ENCODE assay signal across 19 mouse cellular contexts in the genomic region with DNA sequence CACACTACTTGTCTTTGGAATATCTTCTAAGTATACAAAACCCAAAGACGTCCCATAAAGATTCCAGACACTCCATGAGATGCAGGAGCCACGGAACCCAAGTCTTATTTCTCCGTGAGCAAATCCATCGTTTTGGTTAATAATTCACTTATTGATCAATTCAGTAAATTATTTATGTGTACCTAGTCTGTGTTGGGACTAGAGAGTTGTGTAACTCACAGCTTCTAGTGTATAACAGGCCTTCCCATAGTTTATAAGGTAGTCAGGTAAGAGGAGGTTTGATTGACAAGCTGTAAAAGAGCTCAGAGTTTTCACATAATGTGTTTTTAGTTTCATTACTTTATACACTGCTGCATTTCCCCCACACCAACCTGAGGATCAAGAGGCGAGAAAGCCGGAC. TPM values are rescaled to one million over a fixed set of nuclear protein-coding genes. Genes with fewer than 3 reads are reported as not detected.
A peak's percentile ranks its signal among the peaks of the same experiment; 100 is the strongest.
DNase-seq lines count a peak whose midpoint lies in the region; ATAC-seq and TF ChIP-seq lines count a peak whose summit lies in the region.
"Had no signal": no experiment of that assay in that cellular context is flagged by ENCODE, and none has a peak within 500 bp of the region (broad histone marks: within the 10 kb centered on the region; RNA-seq: fewer than 3 reads in every experiment).

No protein-coding gene starts in this region.

- H3K36me3 ChIP-seq in liver, adult 2 months (ENCODE audit: control insufficient read depth, insufficient read depth, low read length) = peaks cover 3% of the 10 kb centered on the region; the same call in 1 of the 2 replicates
- H3K36me3 ChIP-seq in liver, embryonic 13.5 days = peaks cover 7% of the 10 kb centered on the region; the same call in 1 of the 2 replicates
- H3K36me3 ChIP-seq in liver, embryonic 16.5 days (ENCODE audit: control insufficient read depth, insufficient read depth) = peaks cover 3% of the 10 kb centered on the region; the same call in 1 of the 2 replicates
- H3K36me3 ChIP-seq: embryonic facial prominence, embryonic 10.5 days; embryonic facial prominence, embryonic 12.5 days; forebrain, embryonic 15.5 days had no signal

- TF ChIP-seq POLR2A in liver, adult 2 months (IDR thresholded peaks at IDR 0.05; ENCODE audit: extremely low read depth, insufficient read depth, low read length) = no peak

- no peak for TF ChIP-seq CTCF in liver, adult 2 months (IDR thresholded peaks at IDR 0.05; ENCODE audit: low read depth, low read length)

- H3K4me2 ChIP-seq in liver, embryonic 13.5 days = no peak overlapping the region
- H3K4me2 ChIP-seq in liver, embryonic 16.5 days (ENCODE audit: low read depth, low read length) = no peak overlapping the region
- H3K4me2 ChIP-seq: embryonic facial prominence, embryonic 12.5 days; forebrain, embryonic 13.5 days; forebrain, embryonic 15.5 days had no signal

- WGBS in liver, adult 2 months = 26% methylated on average over 6 of the region's 6 CpGs
- 49% methylated on average over 6 of the region's 6 CpGs for WGBS in liver, embryonic 13.5 days (ENCODE audit: insufficient replicate concordance)
- 50% methylated on average over 6 of the region's 6 CpGs for WGBS in liver, embryonic 16.5 days (ENCODE audit: insufficient replicate concordance)

- H3K4me3 ChIP-seq in liver, adult 2 months (ENCODE audit: insufficient read depth, low read depth, low read length) = no peak overlapping the region; the same call in 1 of the 2 replicates
- H3K4me3 ChIP-seq in liver, embryonic 13.5 days (replicated peaks) = no peak overlapping the region
- H3K4me3 ChIP-seq in liver, embryonic 16.5 days (ENCODE audit: low read depth, low read length) = no peak overlapping the region
- H3K4me3 ChIP-seq: embryonic facial prominence, embryonic 10.5 days; embryonic facial prominence, embryonic 12.5 days; forebrain, embryonic 13.5 days; forebrain, embryonic 15.5 days had no signal

- no peaks in the 10 kb centered on the region for H3K27me3 ChIP-seq in liver, adult 2 months (ENCODE audit: control insufficient read depth, insufficient read depth, low read length)
- no peaks in the 10 kb centered on the region for H3K27me3 ChIP-seq in liver, embryonic 13.5 days
- H3K27me3 ChIP-seq in liver, embryonic 16.5 days (ENCODE audit: control insufficient read depth, insufficient read depth, low read depth, low read length) = no peaks in the 10 kb centered on the region
- H3K27me3 ChIP-seq: embryonic facial prominence, embryonic 12.5 days; forebrain, embryonic 13.5 days; forebrain, embryonic 15.5 days had no signal

- no peaks in the 10 kb centered on the region for H3K79me2 ChIP-seq in liver, adult 2 months (ENCODE audit: control insufficient read depth, insufficient read depth, low read length)

- peaks cover 4% of the 10 kb centered on the region; the same call in 1 of the 2 replicates for H3K9me3 ChIP-seq in liver, embryonic 13.5 days (replicated peaks)
- H3K9me3 ChIP-seq in liver, embryonic 16.5 days (replicated peaks; ENCODE audit: control insufficient read depth, low read length) = no peaks in the 10 kb centered on the region
- H3K9me3 ChIP-seq: embryonic facial prominence, embryonic 10.5 days; embryonic facial prominence, embryonic 12.5 days; forebrain, embryonic 13.5 days; forebrain, embryonic 15.5 days had no signal

- H3K9ac ChIP-seq in liver, adult 2 months (ENCODE audit: low read depth, low read length) = no peak overlapping the region
- H3K9ac ChIP-seq in liver, embryonic 13.5 days = no peak overlapping the region
- no peak overlapping the region for H3K9ac ChIP-seq in liver, embryonic 16.5 days (ENCODE audit: low read depth, low read length)
- H3K9ac ChIP-seq: embryonic facial prominence, embryonic 12.5 days; forebrain, embryonic 13.5 days; forebrain, embryonic 15.5 days had no signal

- ATAC-seq in liver, embryonic 13.5 days (ENCODE audit: low read depth) = peak; percentile 54; the same call in 1 of the 2 replicates
- ATAC-seq in liver, embryonic 16.5 days (ENCODE audit: low read depth) = peak; percentile 71; the same call in 1 of the 2 replicates
- ATAC-seq: forebrain, embryonic 13.5 days; forebrain, embryonic 15.5 days had no signal

- peaks cover 10% of the 10 kb centered on the region for H3K4me1 ChIP-seq in liver, adult 2 months (ENCODE audit: control insufficient read depth, insufficient read depth, low read length)
- no peaks in the 10 kb centered on the region for H3K4me1 ChIP-seq in liver, embryonic 13.5 days (replicated peaks)
- H3K4me1 ChIP-seq in liver, embryonic 16.5 days (ENCODE audit: control insufficient read depth, low read depth, low read length) = no peaks in the 10 kb centered on the region
- H3K4me1 ChIP-seq: embryonic facial prominence, embryonic 10.5 days; embryonic facial prominence, embryonic 12.5 days; forebrain, embryonic 13.5 days; forebrain, embryonic 15.5 days had no signal

- H3K27ac ChIP-seq in liver, adult 2 months (replicated peaks; ENCODE audit: insufficient read depth, low read depth, low read length) = peak overlapping the region; percentile 68
- H3K27ac ChIP-seq in liver, embryonic 13.5 days = no peak overlapping the region
- peak overlapping the region; percentile 14; the same call in 1 of the 2 replicates for H3K27ac ChIP-seq in liver, embryonic 16.5 days (ENCODE audit: low read length)
- H3K27ac ChIP-seq: embryonic facial prominence, embryonic 10.5 days; embryonic facial prominence, embryonic 12.5 days; forebrain, embryonic 13.5 days; forebrain, embryonic 15.5 days had no signal

- peak; percentile 91 for DNase-seq in liver, adult 2 months (ENCODE audit: extremely low read depth, low read depth, low spot score)
- no peak for DNase-seq in liver
- DNase-seq in liver, embryonic 13.5 days = no peak
- no peak for DNase-seq in cerebellum, postnatal 36 days
- DNase-seq in urinary bladder, postnatal 10 days (ENCODE audit: low spot score) = no peak
- DNase-seq: adrenal gland, adult 2 months; adrenal gland, postnatal 10 days; adrenal gland, postnatal 25 days; cerebellum, adult 11 months; cerebellum, adult 18-20 months; cerebellum, adult 8-10 months; cerebellum, adult 9-11 months; cerebellum, postnatal 14 days had no signal

RNA-seq across cellular contexts. Expression of a gene that starts 48.9 kb away (rescaled TPM):
- 45.2 and 55.2 TPM in 2 replicates for total RNA-seq in liver, adult 2 months (2014; rRNA removed)
- 86.5 and 95.1 TPM in 2 replicates for polyA plus RNA-seq in liver, adult 2 months (2012; rRNA removed)
- 5.5 and 7.1 TPM in 2 replicates for polyA plus RNA-seq in liver, embryonic 13.5 days (2015; fragmentation: Nextera tagmentation; extraction: Ambion mirVana)
- polyA plus RNA-seq in liver, embryonic 16.5 days (2015; fragmentation: Nextera tagmentation; extraction: Ambion mirVana) = 13.6 and 19.5 TPM in 2 replicates
- polyA plus RNA-seq: C2C12 had no signal
